Mouse (Mus musculus): ENCODE measurements around the gene Mpdz. TPM values are rescaled to one million over a fixed set of nuclear protein-coding genes. Genes with fewer than 3 reads are reported as not detected.

The Mpdz gene
- total and polyA plus RNA-seq, 2 experiments from 2014 or later: 7.8 to 38.8 TPM

- Histone ChIP-seq H3K4me1 (ENCODE audit: insufficient read depth, low read length) (no peaks in the 10 kb centered on the region), H3K4me3 (ENCODE audit: low read length) (no peak overlapping the region), H3K4me2 (ENCODE audit: low read depth, low read length) (peak overlapping the region; percentile 23; the same call in 1 of the 2 replicates), H3K27me3 (ENCODE audit: insufficient read depth, low read length) (no peaks in the 10 kb centered on the region), H3K9ac (replicated peaks; ENCODE audit: low read length) (no peak overlapping the region), H3K9me3 (ENCODE audit: low read length) (no peaks in the 10 kb centered on the region), H3K27ac (no peak overlapping the region), H3K36me3 (ENCODE audit: insufficient read depth, low read length) (no peaks in the 10 kb centered on the region)
- ATAC-seq (no peak), DNase-seq (ENCODE audit: low spot score) (no peak)
- 57% methylated on average over 8 of the region's 8 CpGs for WGBS
- no peak for TF ChIP-seq CTCF (IDR thresholded peaks at IDR 0.05; ENCODE audit: low read depth)
Measured at GRCm38 (mm10) chr4:81414684-81415323, 27.8 kb downstream of the Mpdz start.

- Histone ChIP-seq H3K4me2 (ENCODE audit: low read depth, low read length) (no peak overlapping the region), H3K4me3 (ENCODE audit: low read length) (no peak overlapping the region), H3K27me3 (ENCODE audit: insufficient read depth, low read length) (no peaks in the 10 kb centered on the region), H3K27ac (no peak overlapping the region), H3K4me1 (ENCODE audit: insufficient read depth, low read length) (no peaks in the 10 kb centered on the region), H3K9me3 (ENCODE audit: low read length) (no peaks in the 10 kb centered on the region), H3K36me3 (ENCODE audit: insufficient read depth, low read length) (no peaks in the 10 kb centered on the region), H3K9ac (replicated peaks; ENCODE audit: low read length) (no peak overlapping the region)
- DNase-seq (ENCODE audit: low spot score) (no peak), ATAC-seq (no peak)
- 91% methylated on average over 6 of the region's 6 CpGs for WGBS
- TF ChIP-seq CTCF (IDR thresholded peaks at IDR 0.05; ENCODE audit: low read depth): no peak
Measured at GRCm38 (mm10) chr4:81396883-81397282, 45.7 kb downstream of the Mpdz start.

- no peak for TF ChIP-seq CTCF (IDR thresholded peaks at IDR 0.05; ENCODE audit: low read depth)
- H3K9ac ChIP-seq (replicated peaks; ENCODE audit: low read length): no peak overlapping the region
- no peaks in the 10 kb centered on the region for H3K4me1 ChIP-seq (ENCODE audit: insufficient read depth, low read length)
- WGBS: 90% methylated on average over 3 of the region's 3 CpGs
- H3K4me3 ChIP-seq (ENCODE audit: low read length): no peak overlapping the region
- DNase-seq (ENCODE audit: low spot score): no peak
- ATAC-seq: no peak
- no peak overlapping the region for H3K27ac ChIP-seq
- H3K4me2 ChIP-seq (ENCODE audit: low read depth, low read length): no peak overlapping the region
- H3K9me3 ChIP-seq (ENCODE audit: low read length): no peaks in the 10 kb centered on the region
- H3K27me3 ChIP-seq (ENCODE audit: insufficient read depth, low read length): no peaks in the 10 kb centered on the region
- no peaks in the 10 kb centered on the region for H3K36me3 ChIP-seq (ENCODE audit: insufficient read depth, low read length)
Measured at GRCm38 (mm10) chr4:81392869-81393268, 49.7 kb downstream of the Mpdz start.

- Histone ChIP-seq H3K4me1 (ENCODE audit: insufficient read depth, low read length) (no peaks in the 10 kb centered on the region), H3K27ac (no peak overlapping the region), H3K4me3 (ENCODE audit: low read length) (no peak overlapping the region)
Measured at GRCm38 (mm10) chr4:81389263-81389662, 53.4 kb downstream of the Mpdz start.

GRCm38 (mm10) chr4:81387644-81388043 is 55.0 kb downstream of the Mpdz start:
- Histone ChIP-seq H3K9ac (replicated peaks; ENCODE audit: low read length) (no peak overlapping the region), H3K27me3 (ENCODE audit: insufficient read depth, low read length) (no peaks in the 10 kb centered on the region), H3K4me1 (ENCODE audit: insufficient read depth, low read length) (no peaks in the 10 kb centered on the region), H3K27ac (no peak overlapping the region), H3K4me2 (ENCODE audit: low read depth, low read length) (no peak overlapping the region), H3K36me3 (ENCODE audit: insufficient read depth, low read length) (no peaks in the 10 kb centered on the region), H3K9me3 (ENCODE audit: low read length) (no peaks in the 10 kb centered on the region), H3K4me3 (ENCODE audit: low read length) (no peak overlapping the region)
- DNase-seq (ENCODE audit: low spot score): no peak
- TF ChIP-seq CTCF (IDR thresholded peaks at IDR 0.05; ENCODE audit: low read depth): no peak
- ATAC-seq: no peak
- WGBS: 85% methylated on average over 2 of the region's 2 CpGs

More at GRCm38 (mm10) chr4:81389263-81389662, 53.4 kb downstream of the Mpdz start:
- Histone ChIP-seq H3K9me3 (ENCODE audit: low read length) (no peaks in the 10 kb centered on the region), H3K27me3 (ENCODE audit: insufficient read depth, low read length) (no peaks in the 10 kb centered on the region), H3K4me2 (ENCODE audit: low read depth, low read length) (no peak overlapping the region), H3K36me3 (ENCODE audit: insufficient read depth, low read length) (no peaks in the 10 kb centered on the region), H3K9ac (replicated peaks; ENCODE audit: low read length) (no peak overlapping the region)
- no peak for DNase-seq (ENCODE audit: low spot score)
- 0 out of 2 replicates have a peak, but pooled peaks have one; percentile 38 for ATAC-seq
- TF ChIP-seq CTCF (IDR thresholded peaks at IDR 0.05; ENCODE audit: low read depth): no peak

GRCm38 (mm10) chr4:81372355-81372754 is 70.3 kb downstream of the Mpdz start:
- 0 out of 2 replicates have a peak, but pooled peaks cover 2% of the 10 kb centered on the region for H3K36me3 ChIP-seq (ENCODE audit: insufficient read depth, low read length)
- WGBS: 91% methylated on average over 4 of the region's 4 CpGs
- H3K4me3 ChIP-seq (ENCODE audit: low read length): no peak overlapping the region
- H3K4me2 ChIP-seq (ENCODE audit: low read depth, low read length): no peak overlapping the region
- no peak for TF ChIP-seq CTCF (IDR thresholded peaks at IDR 0.05; ENCODE audit: low read depth)
- H3K9me3 ChIP-seq (ENCODE audit: low read length): no peaks in the 10 kb centered on the region
- H3K9ac ChIP-seq (replicated peaks; ENCODE audit: low read length): no peak overlapping the region
- DNase-seq (ENCODE audit: low spot score) (no peak), ATAC-seq (no peak)
- H3K27ac ChIP-seq: no peak overlapping the region
- H3K27me3 ChIP-seq (ENCODE audit: insufficient read depth, low read length): no peaks in the 10 kb centered on the region
- H3K4me1 ChIP-seq (ENCODE audit: insufficient read depth, low read length): no peaks in the 10 kb centered on the region

GRCm38 (mm10) chr4:81351368-81351767 is 91.2 kb downstream of the Mpdz start:
- Histone ChIP-seq H3K4me1 (ENCODE audit: insufficient read depth, low read length) (no peaks in the 10 kb centered on the region), H3K4me3 (ENCODE audit: low read length) (no peak overlapping the region), H3K27ac (no peak overlapping the region), H3K36me3 (ENCODE audit: insufficient read depth, low read length) (peaks cover 7% of the 10 kb centered on the region), H3K9ac (replicated peaks; ENCODE audit: low read length) (no peak overlapping the region), H3K4me2 (ENCODE audit: low read depth, low read length) (no peak overlapping the region), H3K9me3 (ENCODE audit: low read length) (no peaks in the 10 kb centered on the region), H3K27me3 (ENCODE audit: insufficient read depth, low read length) (no peaks in the 10 kb centered on the region)
- TF ChIP-seq CTCF (IDR thresholded peaks at IDR 0.05; ENCODE audit: low read depth): no peak
- DNase-seq (ENCODE audit: low spot score): no peak
- 54% methylated on average over 3 of the region's 3 CpGs for WGBS
- ATAC-seq: no peak
